Mouse (Mus musculus) limb, embryonic 10.5 days (tissue): Measurements from ENCODE around the gene Trim3. TPM values are rescaled to one million over a fixed set of nuclear protein-coding genes. Genes with fewer than 3 reads are reported as not detected.
A peak's percentile ranks its signal among the peaks of the same experiment; 100 is the strongest.

Experiments used
- DNase-seq: peaks from one replicate; pipeline ENCODE4 v3.0.0-alpha.2; 2017; ENCODE audit warnings: low spot score
- H3K27ac ChIP-seq: fragments of 300-500 bp; sonication (generic); 2 replicates; pipeline ENCODE4 v1.5.1; 2016; ENCODE audit warnings: mild to moderate bottlenecking
- H3K27me3 ChIP-seq: fragments of 300-500 bp; sonication (generic); 2 replicates; pipeline ENCODE4 v1.6.1; 2016; ENCODE audit warnings: low read depth, mild to moderate bottlenecking; ENCODE audit not compliant: poor library complexity, severe bottlenecking
- H3K36me3 ChIP-seq: fragments of 300-500 bp; sonication (generic); 2 replicates; pipeline ENCODE4 v1.6.1; 2016; ENCODE audit warnings: mild to moderate bottlenecking, moderate library complexity
- H3K4me1 ChIP-seq: fragments of 300-500 bp; sonication (generic); 2 replicates; pipeline ENCODE4 v1.6.1; 2016
- H3K4me3 ChIP-seq: fragments of 300-500 bp; sonication (generic); 2 replicates; pipeline ENCODE4 v1.5.1; 2016; ENCODE audit warnings: mild to moderate bottlenecking, moderate library complexity
- H3K9me3 ChIP-seq: fragments of 300-500 bp; sonication (generic); replicated peaks from 2 replicates; pipeline ENCODE4 v1.6.1; 2016; ENCODE audit warnings: mild to moderate bottlenecking
- WGBS: fragments of 180-500 bp; shearing (Covaris S2); methylation state at CpG from one replicate; pipeline ENCODE4 v1.1.7; 2016; 5-methylcytosine and 5-hydroxymethylcytosine counted together
- polyA plus RNA-seq: library from polyadenylated mRNA; unstranded; fragments of >200 nt; fragmentation: Nextera tagmentation; extraction: Ambion mirVana; gene quantifications from 2 replicates; pipeline ENCODE4 v1.2.1, GENCODE M21; 2016

Trim3 gene
- polyA plus RNA-seq, 1 experiment from 2014 or later: 31.2 TPM

- Histone ChIP-seq H3K36me3 (no peaks in the 10 kb centered on the region), H3K27ac (no peak overlapping the region), H3K4me1 (no peaks in the 10 kb centered on the region), H3K27me3 (no peaks in the 10 kb centered on the region), H3K4me3 (no peak overlapping the region), H3K9me3 (no peaks in the 10 kb centered on the region)
- no peak for DNase-seq
- 83% methylated on average over 9 of the region's 9 CpGs for WGBS
Observed at GRCm38 (mm10) chr7:105588325-105588912, 45.0 kb downstream of the Trim3 start.

GRCm38 (mm10) chr7:105581959-105582358 lies 51.4 kb downstream of the Trim3 start:
- H3K9me3 ChIP-seq: no peaks in the 10 kb centered on the region
- H3K4me1 ChIP-seq: peaks cover 18% of the 10 kb centered on the region
- no peak for DNase-seq
- peak overlapping the region; percentile 76; the same call in 1 of the 2 replicates for H3K4me3 ChIP-seq
- 0 out of 2 replicates have a peak, but pooled peaks cover 3% of the 10 kb centered on the region for H3K27me3 ChIP-seq
- WGBS: 80% methylated on average over 2 of the region's 2 CpGs
- H3K27ac ChIP-seq: no peak overlapping the region
- no peaks in the 10 kb centered on the region for H3K36me3 ChIP-seq

- Histone ChIP-seq H3K27me3 (0 out of 2 replicates have a peak, but pooled peaks cover 3% of the 10 kb centered on the region), H3K4me3 (peak within 1 kb of the TSS; percentile 76), H3K27ac (peak within 1 kb of the TSS; percentile 93), H3K36me3 (no peaks in the 10 kb centered on the region), H3K9me3 (no peaks in the 10 kb centered on the region), H3K4me1 (peaks cover 18% of the 10 kb centered on the region)
- WGBS: under 1% methylated on average over 47 of the region's 54 CpGs
- peak; percentile 86 for DNase-seq
Observed at GRCm38 (mm10) chr7:105581094-105581703, 52.2 kb downstream of the Trim3 start, which contains the start of gene Apbb1. TSS of gene Apbb1 (minus strand) at chr7:105581653.

GRCm38 (mm10) chr7:105580627-105581089 lies 52.7 kb downstream of the Trim3 start:
- no peaks in the 10 kb centered on the region for H3K36me3 ChIP-seq
- WGBS: 2% methylated on average over 20 of the region's 22 CpGs
- peak overlapping the region; percentile 93 for H3K27ac ChIP-seq
- no peak for DNase-seq
- H3K4me1 ChIP-seq: peaks cover 18% of the 10 kb centered on the region
- 0 out of 2 replicates have a peak, but pooled peaks cover 3% of the 10 kb centered on the region for H3K27me3 ChIP-seq
- H3K4me3 ChIP-seq: peak overlapping the region; percentile 76
- no peaks in the 10 kb centered on the region for H3K9me3 ChIP-seq

- 86% methylated on average over 2 of the region's 2 CpGs for WGBS
- no peak for DNase-seq
Observed at GRCm38 (mm10) chr7:105578481-105578880, 54.9 kb downstream of the Trim3 start.

GRCm38 (mm10) chr7:105577377-105577871 lies 55.9 kb downstream of the Trim3 start:
- H3K9me3 ChIP-seq: no peaks in the 10 kb centered on the region
- H3K4me3 ChIP-seq: no peak overlapping the region
- H3K4me1 ChIP-seq: peaks cover 18% of the 10 kb centered on the region
- WGBS: 92% methylated on average over 6 of the region's 6 CpGs
- peaks cover 18% of the 10 kb centered on the region for H3K36me3 ChIP-seq
- DNase-seq: no peak
- no peak overlapping the region for H3K27ac ChIP-seq
- H3K27me3 ChIP-seq: 0 out of 2 replicates have a peak, but pooled peaks cover 3% of the 10 kb centered on the region

More at GRCm38 (mm10) chr7:105578481-105578880, 54.9 kb downstream of the Trim3 start:
- Histone ChIP-seq H3K27me3 (0 out of 2 replicates have a peak, but pooled peaks cover 3% of the 10 kb centered on the region), H3K4me1 (peaks cover 18% of the 10 kb centered on the region), H3K9me3 (no peaks in the 10 kb centered on the region), H3K4me3 (no peak overlapping the region), H3K27ac (no peak overlapping the region), H3K36me3 (peaks cover 7% of the 10 kb centered on the region)

- H3K9me3 ChIP-seq: no peaks in the 10 kb centered on the region
- H3K4me3 ChIP-seq: no peak overlapping the region
- peaks cover 19% of the 10 kb centered on the region for H3K36me3 ChIP-seq
- H3K27me3 ChIP-seq: no peaks in the 10 kb centered on the region
- peaks cover 11% of the 10 kb centered on the region for H3K4me1 ChIP-seq
- 63% methylated on average over 3 of the region's 3 CpGs for WGBS
- DNase-seq: no peak
- H3K27ac ChIP-seq: no peak overlapping the region
Observed at GRCm38 (mm10) chr7:105576166-105576748, 57.1 kb downstream of the Trim3 start.

GRCm38 (mm10) chr7:105574537-105574936 lies 58.8 kb downstream of the Trim3 start:
- Histone ChIP-seq H3K9me3 (no peaks in the 10 kb centered on the region), H3K4me3 (no peak overlapping the region), H3K27me3 (no peaks in the 10 kb centered on the region), H3K4me1 (peaks cover 14% of the 10 kb centered on the region), H3K27ac (no peak overlapping the region), H3K36me3 (peaks cover 23% of the 10 kb centered on the region)
- DNase-seq: no peak
- WGBS: 92% methylated on average over 4 of the region's 4 CpGs

- WGBS: 89% methylated on average over 8 of the region's 8 CpGs
Observed at GRCm38 (mm10) chr7:105572949-105573348, 60.4 kb downstream of the Trim3 start.

GRCm38 (mm10) chr7:105570756-105571155 lies 62.6 kb downstream of the Trim3 start:
- H3K27ac ChIP-seq: no peak overlapping the region
- DNase-seq: no peak
- H3K9me3 ChIP-seq: no peaks in the 10 kb centered on the region
- no peaks in the 10 kb centered on the region for H3K27me3 ChIP-seq
- 84% methylated on average over 4 of the region's 4 CpGs for WGBS
- H3K4me1 ChIP-seq: peaks cover 25% of the 10 kb centered on the region
- peaks cover 51% of the 10 kb centered on the region for H3K36me3 ChIP-seq
- no peak overlapping the region for H3K4me3 ChIP-seq

More at GRCm38 (mm10) chr7:105572949-105573348, 60.4 kb downstream of the Trim3 start:
- no peaks in the 10 kb centered on the region for H3K27me3 ChIP-seq
- H3K36me3 ChIP-seq: peaks cover 29% of the 10 kb centered on the region
- H3K4me3 ChIP-seq: no peak overlapping the region
- H3K4me1 ChIP-seq: peaks cover 25% of the 10 kb centered on the region
- DNase-seq: no peak
- no peaks in the 10 kb centered on the region for H3K9me3 ChIP-seq
- H3K27ac ChIP-seq: no peak overlapping the region

- Histone ChIP-seq H3K27ac (peak overlapping the region; percentile 53; the same call in 1 of the 2 replicates), H3K27me3 (no peaks in the 10 kb centered on the region), H3K4me3 (no peak overlapping the region), H3K4me1 (peaks cover 25% of the 10 kb centered on the region), H3K9me3 (no peaks in the 10 kb centered on the region), H3K36me3 (peaks cover 60% of the 10 kb centered on the region)
- DNase-seq: no peak
- WGBS: 44% methylated on average over 12 of the region's 12 CpGs
Observed at GRCm38 (mm10) chr7:105569512-105570496, 63.6 kb downstream of the Trim3 start.

- H3K9me3 ChIP-seq: no peaks in the 10 kb centered on the region
- peak overlapping the region; percentile 53; the same call in 1 of the 2 replicates for H3K27ac ChIP-seq
- peaks cover 25% of the 10 kb centered on the region for H3K4me1 ChIP-seq
- H3K27me3 ChIP-seq: no peaks in the 10 kb centered on the region
- peak; percentile 49 for DNase-seq
- 2% methylated on average over 6 of the region's 6 CpGs for WGBS
- H3K36me3 ChIP-seq: peaks cover 66% of the 10 kb centered on the region
- no peak overlapping the region for H3K4me3 ChIP-seq
Observed at GRCm38 (mm10) chr7:105568988-105569471, 64.3 kb downstream of the Trim3 start.
